Mouse (Mus musculus) CH12.LX (cell line): ENCODE measurements at regions not wholly inside any gene's neighbourhood (a gene's known extent, or its start where the extent isn't known, plus 50 kb on each side); places are given as distances from the start of the nearest gene placed in this dataset.

Experiments
- DNase-seq: peaks from one replicate; pipeline ENCODE4 v3.0.0-alpha.2; 2013; ENCODE audit errors: extremely low read depth
- H3K27ac ChIP-seq: 2 replicates; pipeline ENCODE4 v1.5.1; 2012; ENCODE audit warnings: low read depth, mild to moderate bottlenecking, control low read depth, moderate library complexity; ENCODE audit not compliant: insufficient read depth
- H3K27me3 ChIP-seq: replicated peaks from 2 replicates; pipeline ENCODE3; 2012; ENCODE audit warnings: inconsistent platforms
- H3K36me3 ChIP-seq, 2 experiments: replicated peaks in 1 of 2; 2 replicates each; pipeline versions ENCODE3 to v1.6.1; 2012; ENCODE audit warnings: inconsistent platforms in 1 of 2, low read length in 1 of 2, mild to moderate bottlenecking in 1 of 2, mixed read lengths in 1 of 2, moderate library complexity in 1 of 2; ENCODE audit not compliant: control insufficient read depth in 1 of 2, insufficient read depth in 1 of 2
- H3K4me1 ChIP-seq, 2 experiments: 2 replicates each; pipeline ENCODE4 v1.6.1; 2012; ENCODE audit warnings: inconsistent platforms in 1 of 2, moderate library complexity in 1 of 2; ENCODE audit not compliant: insufficient read depth in 2 of 2, control insufficient read depth in 1 of 2
- H3K4me2 ChIP-seq: 2 replicates; pipeline ENCODE4 v1.6.1; 2012; ENCODE audit warnings: low read depth, mild to moderate bottlenecking, control low read depth; ENCODE audit not compliant: poor library complexity, insufficient read depth, severe bottlenecking
- H3K4me3 ChIP-seq, 3 experiments: fragments of 150-350 bp in 1 of 3; sonication (generic) in 1 of 3; replicated peaks in 1 of 3; 2 replicates each; pipeline versions ENCODE3 to v1.5.1; 2011 to 2012; ENCODE audit warnings: low read depth in 2 of 3, low read length in 2 of 3, mild to moderate bottlenecking in 2 of 3, moderate library complexity in 2 of 3, control low read depth in 1 of 3, improper control_type of control experiment in 1 of 3, inconsistent platforms in 1 of 3, mixed read lengths in 1 of 3; ENCODE audit not compliant: poor library complexity in 1 of 3
- H3K79me2 ChIP-seq: replicated peaks from 2 replicates; pipeline ENCODE4 v1.6.1; 2012; ENCODE audit warnings: mild to moderate bottlenecking, moderate library complexity; ENCODE audit not compliant: control insufficient read depth, poor library complexity, insufficient read depth, severe bottlenecking; ENCODE audit errors: extremely low read depth
- H3K9ac ChIP-seq: 2 replicates; pipeline ENCODE4 v1.6.1; 2012; ENCODE audit warnings: low read depth, mild to moderate bottlenecking, control low read depth, moderate library complexity; ENCODE audit not compliant: insufficient read depth
- H3K9me3 ChIP-seq: replicated peaks from 2 replicates; pipeline ENCODE3; 2012; ENCODE audit warnings: low read length, inconsistent platforms, mixed read lengths
- BHLHE40 ChIP-seq: IDR thresholded peaks from 2 replicates; pipeline ENCODE4 v1.6.1; 2011; ENCODE audit warnings: mild to moderate bottlenecking, low read depth, low read length, improper control_type of control experiment
- CHD1 ChIP-seq: IDR thresholded peaks from 2 replicates; pipeline ENCODE4 v1.6.1; 2012; ENCODE audit warnings: low read depth, low read length, improper control_type of control experiment, inconsistent platforms
- CTCF ChIP-seq, 2 experiments: IDR thresholded peaks in 1 of 2; conservative IDR thresholded peaks in 1 of 2; 2 replicates each; pipeline ENCODE4 v1.5.1; 2011 to 2012; ENCODE audit warnings: low read depth in 2 of 2, low read length in 2 of 2, improper control_type of control experiment in 1 of 2, inconsistent platforms in 1 of 2, mild to moderate bottlenecking in 1 of 2, moderate library complexity in 1 of 2
- E2F4 ChIP-seq: IDR thresholded peaks from 2 replicates; pipeline ENCODE4 v1.6.1; 2011; ENCODE audit warnings: low read depth, low read length, improper control_type of control experiment; ENCODE audit not compliant: insufficient replicate concordance
- ELF1 ChIP-seq: IDR thresholded peaks from 2 replicates; pipeline ENCODE4 v1.6.1; 2014; ENCODE audit warnings: low read depth, mild to moderate bottlenecking, inconsistent platforms, low read length, improper control_type of control experiment
- EP300 ChIP-seq: IDR thresholded peaks from 2 replicates; pipeline ENCODE4 v1.6.1; 2011; ENCODE audit warnings: low read length, improper control_type of control experiment
- ETS1 ChIP-seq: conservative IDR thresholded peaks from 2 replicates; pipeline ENCODE4 v1.6.1; 2012; ENCODE audit warnings: low read depth, mild to moderate bottlenecking, inconsistent platforms, low read length, improper control_type of control experiment, moderate library complexity
- GABPA ChIP-seq: IDR thresholded peaks from 2 replicates; pipeline ENCODE4 v1.6.1; 2012; ENCODE audit warnings: low read depth, low read length, improper control_type of control experiment, inconsistent platforms; ENCODE audit not compliant: insufficient replicate concordance
- HCFC1 ChIP-seq: IDR thresholded peaks from 2 replicates; pipeline ENCODE4 v1.6.1; 2012; ENCODE audit warnings: low read depth, mild to moderate bottlenecking, inconsistent platforms, low read length, improper control_type of control experiment
- JUND ChIP-seq: conservative IDR thresholded peaks from 2 replicates; pipeline ENCODE4 v1.6.1; 2011; ENCODE audit warnings: low read depth, low read length, improper control_type of control experiment
- KAT2A ChIP-seq: IDR thresholded peaks from 2 replicates; pipeline ENCODE4 v1.6.1; 2012; ENCODE audit warnings: low read length, improper control_type of control experiment, inconsistent platforms; ENCODE audit not compliant: insufficient replicate concordance
- MAFK ChIP-seq: IDR thresholded peaks from 2 replicates; pipeline ENCODE4 v1.6.1; 2011; ENCODE audit warnings: low read length, improper control_type of control experiment; ENCODE audit not compliant: insufficient replicate concordance
- MAX ChIP-seq: IDR thresholded peaks from 2 replicates; pipeline ENCODE4 v1.6.1; 2011; ENCODE audit warnings: low read length, improper control_type of control experiment
- MAZ ChIP-seq: IDR thresholded peaks from 2 replicates; pipeline ENCODE4 v1.6.1; 2012; ENCODE audit warnings: low read depth, mild to moderate bottlenecking, inconsistent platforms, low read length, improper control_type of control experiment, moderate library complexity
- MYC ChIP-seq: IDR thresholded peaks from 2 replicates; pipeline ENCODE4 v1.6.1; 2011; ENCODE audit warnings: low read depth, mild to moderate bottlenecking, improper control_type of control experiment, low read length
- NELFE ChIP-seq: IDR thresholded peaks from 2 replicates; pipeline ENCODE4 v1.6.1; 2011; ENCODE audit warnings: low read depth, low read length, improper control_type of control experiment
- POLR2A ChIP-seq: IDR thresholded peaks from 2 replicates; pipeline ENCODE4 v1.6.1; 2011; ENCODE audit warnings: low read depth, mild to moderate bottlenecking, improper control_type of control experiment, low read length
- RAD21 ChIP-seq: IDR thresholded peaks from 2 replicates; pipeline ENCODE4 v1.6.1; 2011; ENCODE audit warnings: low read depth, mild to moderate bottlenecking, low read length, improper control_type of control experiment, moderate library complexity
- RCOR1 ChIP-seq: conservative IDR thresholded peaks from 2 replicates; pipeline ENCODE4 v1.6.1; 2012; ENCODE audit warnings: low read depth, mild to moderate bottlenecking, inconsistent platforms, low read length, improper control_type of control experiment
- SIN3A ChIP-seq: IDR thresholded peaks from 2 replicates; pipeline ENCODE4 v1.6.1; 2012; ENCODE audit warnings: low read length, improper control_type of control experiment, inconsistent platforms
- SMC3 ChIP-seq: IDR thresholded peaks from 2 replicates; pipeline ENCODE4 v1.6.1; 2011; ENCODE audit warnings: low read depth, low read length, improper control_type of control experiment
- TBP ChIP-seq: conservative IDR thresholded peaks from 2 replicates; pipeline ENCODE4 v1.6.1; 2011; ENCODE audit warnings: low read depth, low read length, improper control_type of control experiment
- TCF12 ChIP-seq: IDR thresholded peaks from 2 replicates; pipeline ENCODE4 v1.6.1; 2014; ENCODE audit warnings: low read depth, mild to moderate bottlenecking, inconsistent platforms, low read length, improper control_type of control experiment
- UBTF ChIP-seq: IDR thresholded peaks from 2 replicates; pipeline ENCODE4 v1.6.1; 2012; ENCODE audit warnings: low read depth, mild to moderate bottlenecking, inconsistent platforms, low read length, improper control_type of control experiment, moderate library complexity
- USF1 ChIP-seq: IDR thresholded peaks from 2 replicates; pipeline ENCODE4 v1.6.1; 2014; ENCODE audit warnings: low read depth, mild to moderate bottlenecking, inconsistent platforms, low read length, improper control_type of control experiment
- USF2 ChIP-seq: conservative IDR thresholded peaks from 2 replicates; pipeline ENCODE4 v1.6.1; 2011; ENCODE audit warnings: low read depth, low read length, improper control_type of control experiment
- ZKSCAN1 ChIP-seq: IDR thresholded peaks from 2 replicates; pipeline ENCODE4 v1.6.1; 2012; ENCODE audit warnings: low read depth, inconsistent platforms, low read length, improper control_type of control experiment, borderline replicate concordance
- ZMIZ1 ChIP-seq: IDR thresholded peaks from 2 replicates; pipeline ENCODE4 v1.6.1; 2012; ENCODE audit warnings: low read depth, mild to moderate bottlenecking, inconsistent platforms, low read length, improper control_type of control experiment
- dilution Hi-C: fragments of 300-500 bp; cut with MboI; formaldehyde crosslinking; loops from 2 replicates; pipeline ENCODE4 v1.14.3; 2020; ENCODE audit warnings: low sequenced_read_pairs; ENCODE audit not compliant: extremely low pct_unique_long_range_greater_than_20kb, extremely low pct_ligation_motif_present
- in situ Hi-C: fragments of 300-500 bp; cut with MboI; formaldehyde crosslinking; loops from 3 replicates; pipeline ENCODE4 v1.14.3; 2019; ENCODE audit warnings: low sequenced_read_pairs, low pct_ligation_motif_present, low pct_unique_long_range_greater_than_20kb, mixed read lengths

- Histone ChIP-seq H3K36me3 (no peaks in the 10 kb centered on the region), H3K27me3 (no peaks in the 10 kb centered on the region), H3K4me3 (no peak overlapping the region), H3K79me2 (no peaks in the 10 kb centered on the region), H3K4me2 (no peak overlapping the region), H3K9ac (no peak overlapping the region), H3K9me3 (peaks cover 2% of the 10 kb centered on the region), H3K4me1 (no peaks in the 10 kb centered on the region), H3K27ac (no peak overlapping the region)
- dilution Hi-C loops, result no loop called here
- DNase-seq, result no peak
- TF ChIP-seq GABPA (no peak), TBP (no peak), SIN3A (no peak), MYC (no peak), ELF1 (no peak), POLR2A (no peak), USF2 (no peak), RCOR1 (no peak), HCFC1 (no peak), MAZ (no peak), ZKSCAN1 (no peak), MAFK (no peak), USF1 (no peak), ZMIZ1 (no peak), UBTF (no peak), NELFE (no peak), E2F4 (no peak), ETS1 (no peak), CTCF (conservative IDR thresholded peaks at IDR 0.05 in 1 of 2, IDR thresholded peaks at IDR 0.05 in 1 of 2; ENCODE audit: low read depth in 2 of 2, low read length in 2 of 2) (no peak), TCF12 (no peak)
- in situ Hi-C loops, result no loop called here
These were observed 526.9 kb upstream of the Apob start for GRCm38 (mm10) chr12:7450506-7450905.

- Histone ChIP-seq H3K27me3 (no peaks in the 10 kb centered on the region), H3K4me1 (no peaks in the 10 kb centered on the region), H3K9ac (no peak overlapping the region), H3K27ac (no peak overlapping the region), H3K4me2 (no peak overlapping the region), H3K9me3 (no peaks in the 10 kb centered on the region), H3K36me3 (no peaks in the 10 kb centered on the region), H3K4me3 (no peak overlapping the region), H3K79me2 (no peaks in the 10 kb centered on the region)
- no peak for DNase-seq
- dilution Hi-C loops (no loop called here), in situ Hi-C loops (no loop called here)
- TF ChIP-seq CTCF (conservative IDR thresholded peaks at IDR 0.05 in 1 of 2, IDR thresholded peaks at IDR 0.05 in 1 of 2; ENCODE audit: low read depth in 2 of 2, low read length in 2 of 2), result no peak
- TF ChIP-seq EP300, result no peak
- no peak for TF ChIP-seq JUND
- TF ChIP-seq KAT2A, result no peak
- no peak for TF ChIP-seq MAX
- no peak for TF ChIP-seq RCOR1
- TF ChIP-seq SIN3A, result no peak
- no peak for TF ChIP-seq RAD21
- no peak for TF ChIP-seq ZMIZ1
- no peak for TF ChIP-seq USF1
- no peak for TF ChIP-seq MAZ
- no peak for TF ChIP-seq E2F4
- TF ChIP-seq HCFC1, result no peak
- TF ChIP-seq ELF1, result no peak
- TF ChIP-seq SMC3, result no peak
- TF ChIP-seq CHD1, result no peak
- no peak for TF ChIP-seq NELFE
- TF ChIP-seq TBP, result no peak
- no peak for TF ChIP-seq BHLHE40
- no peak for TF ChIP-seq MAFK
These were observed 520.4 kb upstream of the Apob start for GRCm38 (mm10) chr12:7457036-7457435.
